Comparison of ENCODE assay signal across 20 mouse cellular contexts in the genomic region with DNA sequence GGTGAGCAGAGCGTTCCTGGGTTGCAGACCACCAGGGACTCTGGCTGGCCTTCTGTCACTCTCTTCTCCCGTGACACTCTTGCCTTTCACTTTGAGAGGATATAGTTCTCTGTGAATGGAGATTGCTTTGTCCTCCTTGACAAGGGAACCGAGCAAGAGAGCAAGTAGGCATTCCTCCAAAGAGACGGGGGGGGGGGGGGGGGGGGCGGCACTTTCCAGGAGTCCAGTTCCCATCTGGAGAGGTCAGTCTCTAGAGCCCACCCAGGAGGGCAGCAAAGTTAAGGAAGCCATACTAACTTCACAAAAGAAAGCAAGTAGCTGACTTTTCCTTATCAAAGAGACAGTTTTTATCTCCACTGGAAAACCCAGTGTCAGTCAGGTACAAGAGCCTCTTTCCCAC.
DNase-seq lines count a peak whose midpoint lies in the region; ATAC-seq lines count a peak whose summit lies in the region.
"Had no signal": no experiment of that assay in that cellular context is flagged by ENCODE, and none has a peak within 500 bp of the region (broad histone marks: within the 10 kb centered on the region; RNA-seq: fewer than 3 reads in every experiment).

No protein-coding gene starts in this region.

- H3K27me3 ChIP-seq in kidney, embryonic 15.5 days, result no peaks in the 10 kb centered on the region
- H3K27me3 ChIP-seq: CH12.LX; forebrain, embryonic 13.5 days; intestine, embryonic 15.5 days had no signal

- peaks cover 85% of the 10 kb centered on the region for H3K4me1 ChIP-seq in kidney, embryonic 15.5 days

- no peaks in the 10 kb centered on the region for H3K9me3 ChIP-seq in kidney, embryonic 15.5 days (replicated peaks)
- H3K9me3 ChIP-seq: forebrain, embryonic 13.5 days; heart, embryonic 12.5 days; intestine, embryonic 15.5 days had no signal

- 26% methylated on average over 5 of the region's 5 CpGs for WGBS in kidney, embryonic 15.5 days

- DNase-seq in heart, adult 11 months, result peak; percentile 41
- DNase-seq in heart, adult 8-10 months (ENCODE audit: low spot score), result no peak
- no peak for DNase-seq in kidney, adult 18-20 months
- peak; percentile 17 for DNase-seq in retina, postnatal 1 day
- no peak for DNase-seq in retina, embryonic 14.5 days (ENCODE audit: low spot score)
- DNase-seq: adrenal gland, adult 2 months; adrenal gland, postnatal 25 days; cerebellum, adult 18-20 months; cerebellum, adult 9-11 months; cerebellum, postnatal 36 days; forebrain, postnatal 0 days; gastrocnemius, adult 2 months; gastrocnemius, postnatal 25 days; heart, postnatal 36 days had no signal

- ATAC-seq in kidney, embryonic 15.5 days (replicated peaks; ENCODE audit: low FRiP score), result no peak
- ATAC-seq: forebrain, embryonic 13.5 days; forebrain, postnatal 0 days; intestine, embryonic 15.5 days had no signal

- H3K27ac ChIP-seq in kidney, embryonic 15.5 days, result peak overlapping the region; percentile 34
- H3K27ac ChIP-seq: forebrain, embryonic 13.5 days; gastrocnemius, adult 2 months; hindbrain, embryonic 14.5 days; intestine, embryonic 15.5 days had no signal

- no peaks in the 10 kb centered on the region for H3K36me3 ChIP-seq in kidney, embryonic 15.5 days
- H3K36me3 ChIP-seq: heart, embryonic 12.5 days; intestine, embryonic 15.5 days had no signal

- no peak overlapping the region for H3K4me3 ChIP-seq in kidney, embryonic 15.5 days (replicated peaks)
- H3K4me3 ChIP-seq: forebrain, embryonic 13.5 days; gastrocnemius, adult 2 months; heart, embryonic 12.5 days; intestine, embryonic 15.5 days had no signal

- H3K4me2 ChIP-seq in kidney, embryonic 15.5 days, result no peak overlapping the region
- H3K4me2 ChIP-seq: forebrain, embryonic 13.5 days; heart, embryonic 12.5 days; hindbrain, embryonic 14.5 days; intestine, embryonic 15.5 days had no signal

- H3K9ac ChIP-seq in kidney, embryonic 15.5 days, result no peak overlapping the region
- H3K9ac ChIP-seq: forebrain, embryonic 13.5 days; forebrain, postnatal 0 days; heart, embryonic 12.5 days; hindbrain, embryonic 14.5 days; intestine, embryonic 15.5 days had no signal

Comparison
In these comparisons a context has a peak if more than half of its experiments do, and no peak if none do; other contexts are left out.
1. DNase-seq: peak in heart, adult 11 months (single experiment) and retina, postnatal 1 day (single experiment); none in heart, adult 8-10 months (single experiment), kidney, adult 18-20 months (single experiment) and retina, embryonic 14.5 days (single experiment).